Mouse (Mus musculus) hindbrain, embryonic 10.5 days (tissue): ENCODE data around the gene Cela3b. TPM values are rescaled to one million over a fixed set of nuclear protein-coding genes. Genes with fewer than 3 reads are reported as not detected.

Experiments used
- DNase-seq: peaks from one replicate; pipeline ENCODE4 v3.0.0-alpha.2; 2017; ENCODE audit warnings: low spot score
- H3K27ac ChIP-seq: fragments of 300-500 bp; sonication (generic); 2 replicates; pipeline ENCODE4 v1.5.1; 2016; ENCODE audit warnings: mild to moderate bottlenecking, moderate library complexity
- H3K27me3 ChIP-seq: fragments of 300-500 bp; sonication (generic); 2 replicates; pipeline ENCODE4 v1.6.1; 2016; ENCODE audit warnings: mild to moderate bottlenecking; ENCODE audit not compliant: poor library complexity, insufficient read depth, severe bottlenecking
- H3K36me3 ChIP-seq: fragments of 300-500 bp; sonication (generic); 2 replicates; pipeline ENCODE4 v1.6.1; 2016; ENCODE audit warnings: mild to moderate bottlenecking, moderate library complexity
- H3K4me1 ChIP-seq: fragments of 300-500 bp; sonication (generic); replicated peaks from 2 replicates; pipeline ENCODE4 v1.6.1; 2016; ENCODE audit warnings: mild to moderate bottlenecking
- H3K4me3 ChIP-seq: fragments of 300-500 bp; sonication (generic); 2 replicates; pipeline ENCODE4 v1.5.1; 2016; ENCODE audit warnings: mild to moderate bottlenecking, moderate library complexity
- H3K9me3 ChIP-seq: fragments of 300-500 bp; sonication (generic); 2 replicates; pipeline ENCODE4 v1.6.1; 2016; ENCODE audit warnings: mild to moderate bottlenecking, moderate library complexity
- WGBS: fragments of 180-500 bp; shearing (Covaris S2); methylation state at CpG from one replicate; pipeline ENCODE4 v1.1.7; 2016; 5-methylcytosine and 5-hydroxymethylcytosine counted together
- polyA plus RNA-seq: library from polyadenylated mRNA; unstranded; fragments of >200 nt; fragmentation: Nextera tagmentation; extraction: Ambion mirVana; gene quantifications from 2 replicates; pipeline ENCODE4 v1.2.1, GENCODE M21; 2016

Gene Cela3b
- polyA plus RNA-seq, 1 experiment from 2014 or later: not detected

DNA sequence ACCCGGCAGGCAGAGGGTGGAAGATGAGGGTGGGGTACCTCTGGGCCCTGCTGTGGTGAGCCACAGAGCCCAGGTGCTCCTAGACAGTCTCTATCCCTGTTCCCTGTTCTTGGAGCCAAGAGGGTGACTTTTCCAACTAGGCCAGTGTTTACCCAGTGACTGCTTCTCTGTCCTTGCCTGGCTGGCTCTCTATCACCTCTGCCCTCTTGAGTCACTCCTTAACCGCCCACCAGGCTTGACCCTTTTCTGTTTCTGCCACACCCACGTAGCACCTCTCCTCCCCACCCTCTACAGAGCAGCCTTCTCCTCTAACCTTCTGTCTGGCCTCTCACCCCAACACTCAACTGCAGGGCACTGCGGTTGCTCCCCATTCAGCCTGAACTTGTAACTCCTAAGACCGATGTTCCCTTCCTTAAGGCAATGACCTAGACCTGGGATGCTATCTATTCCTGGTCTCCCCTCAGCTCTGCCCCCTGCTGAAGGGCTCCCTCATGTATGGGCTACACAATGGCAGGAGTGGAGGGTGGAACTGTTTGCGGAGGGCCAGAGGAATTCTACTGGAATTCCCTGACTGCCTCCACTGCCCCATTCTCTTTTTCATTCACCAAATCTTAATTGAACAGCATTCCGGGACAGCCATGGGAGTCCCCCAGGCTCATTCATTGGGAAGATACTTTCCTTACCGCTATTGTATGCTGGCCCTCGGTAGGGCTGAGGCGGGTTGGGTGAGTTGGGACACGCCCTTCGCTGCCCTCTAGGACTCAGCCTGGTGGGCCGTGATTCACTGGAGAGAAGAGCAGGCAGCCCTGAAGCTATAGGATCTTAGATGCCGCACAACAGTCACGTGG is 39.7 kb upstream of the Cela3b start:
- peak; percentile 23 for DNase-seq
- H3K27me3 ChIP-seq: peaks cover 4% of the 10 kb centered on the region; the same call in 1 of the 2 replicates
- peaks cover 75% of the 10 kb centered on the region for H3K4me1 ChIP-seq
- no peaks in the 10 kb centered on the region for H3K9me3 ChIP-seq
- peak overlapping the region; percentile 91 for H3K27ac ChIP-seq
- no peaks in the 10 kb centered on the region; the same call in 1 of the 2 replicates for H3K36me3 ChIP-seq
- WGBS: 33% methylated on average over 15 of the region's 15 CpGs
- H3K4me3 ChIP-seq: peak overlapping the region; percentile 76

DNA sequence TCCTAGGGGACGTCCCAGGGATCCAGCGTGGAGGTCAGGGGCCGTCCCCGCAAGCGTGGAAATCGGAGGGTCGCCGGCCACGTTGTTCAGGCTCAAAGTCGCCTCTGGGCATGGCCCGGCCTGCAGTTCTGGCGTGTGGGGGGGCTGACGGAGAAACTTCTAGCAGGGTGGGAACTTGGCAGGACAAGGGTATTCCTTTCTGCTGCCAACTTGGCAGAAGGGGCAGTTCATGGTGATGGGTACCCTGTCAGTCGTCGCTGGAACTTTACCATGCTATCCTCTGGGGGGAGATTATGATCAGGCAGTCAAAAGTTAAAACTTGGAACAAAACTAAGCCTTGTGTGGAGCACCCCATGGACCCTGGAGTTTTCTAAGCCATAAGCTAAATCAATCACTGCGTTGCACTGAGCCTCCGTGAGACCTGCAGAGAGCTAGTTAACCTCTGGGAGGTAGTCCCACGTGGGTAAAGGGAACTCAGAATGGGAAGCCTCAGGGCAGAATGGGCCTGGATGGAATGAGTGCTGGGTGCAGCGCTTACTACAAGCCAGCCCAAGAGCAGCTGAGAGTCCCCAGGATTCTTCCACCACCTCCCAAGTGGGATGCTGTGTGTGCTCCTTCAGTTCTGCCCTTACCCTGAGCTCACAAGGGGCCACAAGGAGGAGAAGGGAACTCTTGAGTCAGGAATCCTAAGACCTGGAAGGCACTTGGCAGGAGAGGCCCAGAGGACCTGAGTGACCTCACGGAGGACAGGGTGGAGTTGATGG is 38.9 kb upstream of the Cela3b start:
- Histone ChIP-seq H3K27me3 (peaks cover 4% of the 10 kb centered on the region; the same call in 1 of the 2 replicates), H3K36me3 (no peaks in the 10 kb centered on the region; the same call in 1 of the 2 replicates), H3K9me3 (no peaks in the 10 kb centered on the region), H3K4me3 (peak overlapping the region; percentile 76), H3K27ac (peak overlapping the region; percentile 91), H3K4me1 (peaks cover 71% of the 10 kb centered on the region)
- DNase-seq: no peak
- 4% methylated on average over 20 of the region's 20 CpGs for WGBS

DNA sequence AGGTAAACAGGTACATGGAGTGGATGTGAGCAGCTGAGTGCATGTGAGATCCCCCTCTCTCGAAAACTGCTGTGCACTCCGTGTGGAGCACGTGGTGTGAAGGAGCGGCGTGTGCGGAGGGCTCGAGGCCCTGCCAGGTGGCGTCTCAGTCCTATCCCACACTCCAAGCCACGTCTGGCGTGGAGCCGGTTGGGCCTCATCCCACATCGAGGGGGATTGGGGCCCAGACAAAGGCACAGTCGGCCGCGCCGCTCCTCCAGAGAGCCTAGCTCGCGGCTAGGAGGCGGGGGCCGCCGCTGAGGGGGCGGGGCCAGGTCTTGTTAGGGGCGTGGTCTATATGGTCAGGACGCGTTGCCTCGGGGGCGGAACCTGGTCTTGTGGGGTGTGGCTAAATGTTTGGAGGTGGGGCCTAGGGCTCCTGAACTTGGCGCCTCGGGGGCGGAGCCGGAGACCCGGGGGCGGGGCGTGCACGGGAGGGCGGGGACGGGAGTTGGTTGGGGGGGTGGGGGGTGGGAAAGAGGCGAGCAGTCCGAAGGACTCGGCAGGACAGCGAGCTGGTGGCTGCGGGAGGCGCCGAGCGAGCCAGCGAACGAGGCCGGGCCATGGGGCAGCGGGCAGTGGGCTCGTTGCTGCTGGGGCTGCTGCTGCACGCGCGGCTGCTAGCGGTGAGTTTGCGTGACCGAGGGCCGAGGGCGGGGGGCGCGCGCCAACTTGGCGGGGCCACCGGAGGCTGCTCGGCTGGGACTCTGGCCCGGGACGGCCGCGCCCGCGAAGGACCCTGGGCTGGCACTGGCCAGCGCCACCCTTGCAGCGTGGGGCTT is 38.1 kb upstream of the Cela3b start, which contains the start of gene Hspg2:
TSS of gene Hspg2 (plus strand) at position 510 of the 821 bp plus-strand sequence.
- Histone ChIP-seq H3K27me3 (peaks cover 4% of the 10 kb centered on the region; the same call in 1 of the 2 replicates), H3K4me1 (peaks cover 63% of the 10 kb centered on the region), H3K4me3 (peak within 1 kb of the TSS; percentile 76), H3K27ac (peak within 1 kb of the TSS; percentile 91), H3K36me3 (no peaks in the 10 kb centered on the region; the same call in 1 of the 2 replicates), H3K9me3 (no peaks in the 10 kb centered on the region)
- DNase-seq: peak; percentile 99
- under 1% methylated on average over 72 of the region's 72 CpGs for WGBS

DNA sequence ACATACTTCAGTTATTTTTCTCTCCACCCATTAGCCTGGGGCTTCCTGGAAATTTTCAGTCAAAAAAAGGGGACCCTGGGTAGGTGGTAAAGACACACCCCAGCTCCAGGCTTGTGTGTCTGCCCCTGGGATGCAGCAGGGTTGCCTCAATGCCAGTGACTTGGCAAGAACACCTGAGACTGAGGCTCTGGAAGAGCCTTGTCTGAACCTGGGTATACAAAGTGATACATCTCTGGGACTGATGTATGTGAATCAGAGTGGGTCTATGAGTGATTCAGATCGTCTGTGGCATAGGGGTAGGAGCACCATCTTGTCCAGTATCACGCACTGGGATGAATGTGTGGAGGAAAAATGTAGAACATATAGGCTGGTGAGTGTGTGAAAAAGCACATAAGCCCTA is 37.2 kb upstream of the Cela3b start:
- no peak for DNase-seq
- Histone ChIP-seq H3K4me1 (peaks cover 53% of the 10 kb centered on the region), H3K27ac (peak overlapping the region; percentile 91), H3K9me3 (no peaks in the 10 kb centered on the region), H3K4me3 (no peak overlapping the region; the same call in 1 of the 2 replicates), H3K36me3 (no peaks in the 10 kb centered on the region; the same call in 1 of the 2 replicates), H3K27me3 (peaks cover 4% of the 10 kb centered on the region; the same call in 1 of the 2 replicates)
- WGBS: 90% methylated on average over 2 of the region's 2 CpGs

DNA sequence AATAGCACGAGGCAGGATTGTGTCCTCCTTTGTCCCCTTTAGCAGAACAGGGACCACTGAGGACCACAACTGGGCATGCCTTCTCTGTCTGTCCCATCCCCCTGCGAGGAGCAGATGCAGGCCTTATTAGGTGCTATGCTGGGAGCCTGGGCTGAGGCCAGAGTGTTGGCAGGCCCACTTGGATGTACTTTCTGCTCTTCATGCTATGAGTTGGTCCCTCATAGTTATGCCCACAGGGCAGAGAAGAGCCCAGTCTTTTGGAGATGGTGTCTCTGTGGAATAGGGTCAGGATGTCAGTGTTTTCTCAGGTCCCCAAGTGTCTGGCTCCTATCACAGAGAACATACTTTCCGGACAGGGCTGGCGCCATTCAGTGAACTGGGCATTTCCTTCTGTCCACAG is 36.7 kb upstream of the Cela3b start:
- peaks cover 4% of the 10 kb centered on the region; the same call in 1 of the 2 replicates for H3K27me3 ChIP-seq
- 71% methylated on average over 4 of the region's 4 CpGs for WGBS
- H3K4me3 ChIP-seq: no peak overlapping the region
- no peak for DNase-seq
- peaks cover 53% of the 10 kb centered on the region for H3K4me1 ChIP-seq
- no peaks in the 10 kb centered on the region; the same call in 1 of the 2 replicates for H3K36me3 ChIP-seq
- peak overlapping the region; percentile 91 for H3K27ac ChIP-seq
- no peaks in the 10 kb centered on the region for H3K9me3 ChIP-seq

DNA sequence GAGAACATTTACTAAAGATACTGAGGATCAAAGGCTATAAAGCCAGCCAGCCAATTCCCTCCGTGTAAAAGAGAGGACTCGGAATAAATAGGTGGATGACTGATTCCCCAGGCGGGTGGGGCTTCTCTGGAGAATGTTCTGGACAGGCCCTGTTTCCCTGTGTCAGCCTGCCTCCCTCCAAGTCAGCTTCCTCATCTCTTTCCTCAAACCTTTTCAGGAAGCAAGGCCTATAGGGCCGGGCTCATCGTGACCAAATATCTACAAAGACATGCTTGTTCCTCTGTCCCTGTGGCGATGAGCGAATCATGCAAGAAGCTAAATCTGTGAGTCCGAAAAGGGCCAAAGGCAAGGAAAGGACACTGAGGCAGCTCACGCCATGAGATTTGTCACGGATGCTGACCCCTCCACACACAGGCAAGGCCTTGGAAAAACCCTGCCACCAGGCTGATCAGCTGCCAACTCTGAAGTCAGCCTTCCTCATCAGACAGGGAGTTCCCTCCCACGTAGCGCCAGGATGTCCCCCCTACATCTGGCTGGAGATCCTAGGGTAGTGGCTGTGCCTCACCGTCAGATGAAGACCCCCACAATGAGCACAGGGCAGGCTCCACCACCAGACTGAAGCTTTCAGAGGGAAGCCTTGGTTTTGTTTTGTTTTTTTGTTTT is 34.9 kb upstream of the Cela3b start:
- H3K27ac ChIP-seq: peak overlapping the region; percentile 42; the same call in 1 of the 2 replicates
- WGBS: 72% methylated on average over 13 of the region's 13 CpGs
- DNase-seq: no peak
- H3K27me3 ChIP-seq: 0 out of 2 replicates have a peak, but pooled peaks cover 4% of the 10 kb centered on the region
- no peaks in the 10 kb centered on the region for H3K9me3 ChIP-seq
- H3K4me1 ChIP-seq: peaks cover 49% of the 10 kb centered on the region
- H3K36me3 ChIP-seq: no peaks in the 10 kb centered on the region
- no peak overlapping the region for H3K4me3 ChIP-seq

DNA sequence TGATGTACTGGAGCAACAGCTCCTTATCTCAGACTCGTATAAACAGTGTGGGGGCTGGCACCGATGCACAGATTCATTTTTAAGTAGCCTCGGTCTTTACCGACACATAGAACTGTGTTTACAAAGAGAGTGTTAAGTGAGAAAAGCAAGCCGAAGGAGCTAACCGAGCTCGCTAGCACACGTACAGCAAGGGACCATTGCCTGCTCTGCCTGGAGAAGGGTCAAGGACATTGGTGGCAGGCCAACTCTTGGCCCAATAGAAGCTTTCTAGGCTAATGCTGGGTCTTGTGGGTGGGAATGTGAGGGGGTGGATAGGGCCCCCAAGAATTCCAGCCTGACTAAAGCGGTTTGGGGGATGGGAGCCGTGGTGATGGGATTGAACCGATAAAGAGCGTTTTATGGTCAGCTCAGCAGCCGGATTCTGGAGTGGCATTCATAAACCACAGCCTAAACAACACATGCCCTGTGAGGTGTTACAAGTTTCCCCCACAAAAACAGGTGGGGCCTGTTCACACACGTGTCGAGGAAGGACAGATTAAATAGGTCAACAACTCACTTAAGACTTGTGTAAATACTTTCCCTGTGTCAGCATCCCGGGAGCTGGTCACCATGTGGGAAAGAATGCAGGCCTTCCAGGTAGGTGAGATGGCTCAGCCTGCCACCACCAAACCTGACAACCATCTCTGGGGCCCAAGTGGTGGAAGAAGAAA is 31.8 kb upstream of the Cela3b start:
- WGBS: 92% methylated on average over 16 of the region's 16 CpGs

DNA sequence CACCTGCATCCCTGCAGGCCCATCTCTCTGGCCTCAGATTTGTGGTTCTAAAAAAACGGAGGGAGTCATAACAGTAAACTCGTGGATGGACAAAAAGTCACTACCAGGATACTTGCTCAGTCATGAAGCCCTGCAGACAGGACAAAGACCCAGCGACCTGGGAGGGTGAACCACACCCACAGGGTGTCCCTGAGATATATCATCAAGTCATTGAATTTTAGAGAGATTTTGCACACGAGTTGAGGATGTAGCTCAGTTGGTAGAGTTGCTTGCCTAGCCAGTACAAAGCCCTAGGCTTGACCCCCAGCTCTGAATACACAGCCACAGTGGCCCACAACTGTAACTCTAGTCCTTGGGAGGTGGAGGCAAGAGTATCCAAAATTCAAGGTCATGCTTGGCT is 30.9 kb upstream of the Cela3b start:
- H3K4me3 ChIP-seq: no peak overlapping the region
- no peaks in the 10 kb centered on the region for H3K36me3 ChIP-seq
- no peaks in the 10 kb centered on the region for H3K27me3 ChIP-seq
- no peak for DNase-seq
- peak overlapping the region; percentile 76 for H3K27ac ChIP-seq
- no peaks in the 10 kb centered on the region for H3K9me3 ChIP-seq
- 77% methylated on average over 4 of the region's 4 CpGs for WGBS
- peaks cover 35% of the 10 kb centered on the region for H3K4me1 ChIP-seq

More for the DNA sequence above, 31.8 kb upstream of the Cela3b start:
- H3K27ac ChIP-seq: no peak overlapping the region
- no peaks in the 10 kb centered on the region for H3K9me3 ChIP-seq
- H3K4me1 ChIP-seq: peaks cover 33% of the 10 kb centered on the region
- no peak overlapping the region for H3K4me3 ChIP-seq
- DNase-seq: no peak
- no peaks in the 10 kb centered on the region for H3K27me3 ChIP-seq
- H3K36me3 ChIP-seq: no peaks in the 10 kb centered on the region

DNA sequence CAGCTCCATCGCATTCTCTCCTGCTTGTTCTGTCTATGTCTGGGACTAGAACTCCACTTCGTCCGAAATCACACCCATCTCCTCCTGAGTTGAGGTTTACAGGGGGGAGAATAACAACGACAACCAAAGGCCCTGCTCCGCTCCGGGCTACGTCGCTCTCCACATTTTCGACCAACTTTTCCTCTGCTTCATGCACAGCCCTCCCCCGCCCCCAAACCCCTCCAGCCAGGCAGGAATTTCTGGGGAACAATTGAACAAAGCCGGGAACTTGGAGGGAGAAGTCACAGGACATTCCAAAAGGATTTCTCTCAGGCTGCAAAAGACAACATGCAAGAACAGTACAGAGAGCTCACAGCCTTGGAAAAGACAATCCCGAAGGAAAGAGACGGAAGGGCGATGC is 30.3 kb upstream of the Cela3b start:
- peak overlapping the region; percentile 76 for H3K27ac ChIP-seq
- peak; percentile 15 for DNase-seq
- WGBS: 59% methylated on average over 14 of the region's 14 CpGs

DNA sequence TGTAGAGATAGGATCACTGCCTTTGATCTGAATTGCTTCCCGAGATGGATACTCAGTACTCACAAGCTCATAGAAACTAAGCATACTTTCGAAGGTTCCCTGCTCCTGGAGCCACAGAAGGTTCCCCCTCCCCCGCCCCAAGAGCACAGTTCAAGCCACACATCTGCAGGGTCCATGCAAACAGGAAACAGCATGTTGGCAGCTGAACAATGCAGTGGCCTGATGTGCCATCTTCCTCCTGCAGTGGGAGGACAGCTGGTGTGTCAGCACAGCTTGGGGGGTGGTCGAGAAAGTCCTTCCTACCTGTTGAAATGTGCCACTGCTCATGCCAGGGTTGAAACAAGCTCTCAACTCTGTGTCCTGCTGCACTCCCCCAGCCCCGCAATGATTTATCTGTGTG is 28.5 kb upstream of the Cela3b start:
- H3K4me3 ChIP-seq: no peak overlapping the region
- DNase-seq: no peak
- H3K27me3 ChIP-seq: no peaks in the 10 kb centered on the region
- 0 out of 2 replicates have a peak overlapping the region, but pooled peaks have one; percentile 3 for H3K27ac ChIP-seq
- no peaks in the 10 kb centered on the region for H3K36me3 ChIP-seq
- no peaks in the 10 kb centered on the region for H3K9me3 ChIP-seq
- peaks cover 34% of the 10 kb centered on the region for H3K4me1 ChIP-seq
- 63% methylated on average over 5 of the region's 5 CpGs for WGBS

More for the DNA sequence above, 30.3 kb upstream of the Cela3b start:
- H3K27me3 ChIP-seq: no peaks in the 10 kb centered on the region
- H3K36me3 ChIP-seq: no peaks in the 10 kb centered on the region
- no peak overlapping the region for H3K4me3 ChIP-seq
- H3K9me3 ChIP-seq: no peaks in the 10 kb centered on the region
- peaks cover 38% of the 10 kb centered on the region for H3K4me1 ChIP-seq

DNA sequence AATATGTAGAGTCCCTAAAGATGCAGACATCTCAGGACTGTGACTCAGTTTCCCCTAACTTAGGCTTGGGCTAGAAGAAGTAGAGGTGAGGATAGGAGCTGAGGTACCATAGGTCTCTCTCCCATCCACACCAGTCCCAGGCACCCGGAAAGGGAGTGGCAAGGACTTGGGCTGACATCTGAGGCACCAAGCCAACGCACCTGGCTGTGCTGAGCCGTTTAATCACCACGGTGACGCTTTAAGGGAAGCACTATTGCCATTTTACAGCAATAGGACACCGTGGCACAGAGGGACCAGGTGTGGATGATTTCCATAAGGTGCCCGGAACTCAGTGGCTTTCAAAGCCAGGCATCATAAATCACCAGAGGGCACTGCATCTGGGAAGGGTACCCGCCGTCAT is 28.0 kb upstream of the Cela3b start:
- H3K4me1 ChIP-seq: peaks cover 37% of the 10 kb centered on the region
- no peaks in the 10 kb centered on the region for H3K36me3 ChIP-seq
- H3K9me3 ChIP-seq: no peaks in the 10 kb centered on the region
- no peak overlapping the region for H3K4me3 ChIP-seq
- no peaks in the 10 kb centered on the region for H3K27me3 ChIP-seq
- 91% methylated on average over 9 of the region's 9 CpGs for WGBS
- DNase-seq: no peak
- 0 out of 2 replicates have a peak overlapping the region, but pooled peaks have one; percentile 3 for H3K27ac ChIP-seq
